Mouse (Mus musculus): ENCODE data around the gene Elk4. TPM values are rescaled to one million over a fixed set of nuclear protein-coding genes. Genes with fewer than 3 reads are reported as not detected.

The Elk4 gene
- polyA plus RNA-seq, 1 experiment, result 4.3 TPM

DNA sequence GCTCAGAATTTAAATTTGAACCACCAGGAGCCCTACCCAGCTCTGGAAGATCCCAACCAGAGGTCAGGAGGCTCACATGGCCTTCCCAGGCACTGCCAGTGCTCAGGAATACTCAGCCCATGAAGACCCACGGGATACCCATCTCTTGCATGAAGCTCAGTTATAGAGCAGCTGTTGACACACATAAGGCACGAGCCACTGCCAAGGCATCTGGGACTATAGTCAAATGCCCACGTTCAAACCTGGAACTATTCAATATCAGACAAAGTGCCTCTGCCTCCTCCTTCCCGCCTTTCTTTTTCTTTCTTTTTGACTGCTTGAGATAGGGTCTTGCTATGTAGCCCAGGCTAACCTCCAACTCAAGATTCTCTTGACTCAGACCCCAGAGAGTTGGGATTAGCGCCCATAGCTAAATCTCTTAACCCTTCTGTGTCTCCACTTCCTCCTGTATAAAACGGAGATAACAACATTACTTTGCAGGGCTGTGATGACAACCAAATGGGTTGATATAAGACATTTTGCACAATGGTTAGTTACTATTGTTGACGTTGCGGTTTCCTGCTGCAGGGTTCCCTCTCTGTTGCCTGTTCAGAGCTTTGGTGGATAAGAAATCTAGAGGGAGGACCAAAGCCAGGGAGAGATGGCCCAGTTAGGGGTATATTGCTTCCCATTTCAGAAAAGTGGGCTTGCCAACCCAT lies 58.2 kb downstream of the Elk4 start:
- no peak overlapping the region for H3K4me3 ChIP-seq (ENCODE audit: control insufficient read depth, low read depth, low read length)
- H3K27ac ChIP-seq (ENCODE audit: control insufficient read depth, insufficient read depth, low read depth, low read length), result no peak overlapping the region
- 0 out of 2 replicates have a peak, but pooled peaks cover 2% of the 10 kb centered on the region for H3K27me3 ChIP-seq (ENCODE audit: control insufficient read depth, insufficient read depth, low read length)
- no peaks in the 10 kb centered on the region for H3K36me3 ChIP-seq (ENCODE audit: control insufficient read depth, insufficient read depth, low read length)
- TF ChIP-seq POLR2A (IDR thresholded peaks at IDR 0.05; ENCODE audit: control insufficient read depth, low read depth, low read length) (no peak), CTCF (IDR thresholded peaks at IDR 0.05; ENCODE audit: control insufficient read depth, insufficient read depth, insufficient replicate concordance, low read depth, low read length) (no peak)
- H3K4me1 ChIP-seq (ENCODE audit: control insufficient read depth, insufficient read depth, low read length), result peaks cover 11% of the 10 kb centered on the region

DNA sequence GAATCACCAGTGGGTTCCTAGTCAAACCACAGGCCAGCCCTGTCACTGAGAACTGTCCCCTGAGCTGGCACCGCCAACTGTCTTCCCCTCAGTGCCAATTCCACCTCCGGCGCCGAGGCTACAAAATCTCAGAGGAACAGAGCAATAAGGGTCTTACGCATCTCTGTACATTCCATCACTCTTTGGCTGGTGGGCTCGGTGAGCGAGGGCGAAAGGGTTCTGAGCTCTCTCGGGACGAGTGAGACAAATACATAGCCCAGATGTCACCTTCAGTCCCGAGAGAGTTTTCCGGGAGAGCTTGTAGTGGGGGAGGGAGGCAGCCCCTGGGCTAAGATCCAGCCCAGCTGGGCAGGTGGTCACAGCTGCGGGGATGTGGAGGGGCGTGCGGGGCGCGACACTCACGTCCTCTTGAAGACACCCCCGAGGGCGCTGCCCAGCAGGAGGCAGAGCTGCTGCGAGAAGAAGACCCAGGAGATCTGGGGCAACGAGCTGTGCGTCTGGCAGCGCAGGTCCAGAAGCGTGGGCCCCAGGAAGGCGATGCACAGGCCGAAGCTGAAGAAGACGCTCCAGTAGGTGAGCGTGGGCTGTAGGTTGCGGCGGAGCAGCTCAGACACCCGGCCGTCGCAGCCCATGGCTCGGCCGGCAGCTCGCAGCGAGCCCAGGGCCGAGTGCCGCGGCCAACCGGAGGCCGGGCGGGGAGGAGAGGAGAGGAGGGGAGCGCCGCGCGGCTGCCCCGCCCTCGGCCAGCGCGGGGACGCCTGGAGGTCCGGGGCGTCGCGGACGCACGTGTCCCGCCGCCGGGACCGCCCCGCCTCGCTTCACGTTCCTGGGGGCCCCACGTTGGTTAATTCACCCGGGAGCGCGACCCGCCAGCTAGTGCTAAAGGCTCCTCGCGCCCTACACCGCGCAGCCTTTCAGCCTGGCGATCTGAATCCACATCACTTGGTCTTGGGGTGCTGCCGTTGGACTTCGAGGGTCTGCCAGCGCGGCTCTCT lies 60.2 kb downstream of the Elk4 start, which contains the start of gene Mfsd4a:
TSS of gene Mfsd4a (minus strand) at position 802 of the 995 bp plus-strand sequence.
- no peak within 1 kb of the TSS for H3K27ac ChIP-seq (ENCODE audit: control insufficient read depth, insufficient read depth, low read depth, low read length)
- 0 out of 2 replicates have a peak, but pooled peaks cover 2% of the 10 kb centered on the region for H3K27me3 ChIP-seq (ENCODE audit: control insufficient read depth, insufficient read depth, low read length)
- H3K36me3 ChIP-seq (ENCODE audit: control insufficient read depth, insufficient read depth, low read length), result no peaks in the 10 kb centered on the region
- H3K4me1 ChIP-seq (ENCODE audit: control insufficient read depth, insufficient read depth, low read length), result peaks cover 11% of the 10 kb centered on the region
- H3K4me3 ChIP-seq (ENCODE audit: control insufficient read depth, low read depth, low read length), result peak within 1 kb of the TSS; percentile 53
- TF ChIP-seq CTCF (IDR thresholded peaks at IDR 0.05; ENCODE audit: control insufficient read depth, insufficient read depth, insufficient replicate concordance, low read depth, low read length) (no peak), POLR2A (IDR thresholded peaks at IDR 0.05; ENCODE audit: control insufficient read depth, low read depth, low read length) (no peak)

DNA sequence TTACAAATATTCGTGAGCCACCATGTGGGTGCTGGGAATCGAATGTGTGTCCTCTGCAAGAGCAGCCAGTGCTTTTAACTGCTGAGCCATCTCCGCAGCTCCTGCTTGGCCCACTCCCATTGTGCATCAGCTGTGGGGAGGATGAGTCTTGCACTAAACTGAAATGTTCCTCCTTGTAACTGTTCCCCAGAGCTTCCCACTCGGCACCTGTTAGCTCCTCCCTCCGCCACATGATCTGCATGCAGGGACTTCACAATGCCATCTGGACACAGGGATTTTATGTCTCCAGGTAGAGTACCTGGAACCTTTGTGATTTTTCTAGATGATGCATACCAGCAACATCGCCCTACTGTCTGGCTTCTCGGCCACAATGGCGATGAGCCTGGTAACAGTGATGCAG lies 62.0 kb downstream of the Elk4 start:
- no peaks in the 10 kb centered on the region for H3K36me3 ChIP-seq (ENCODE audit: control insufficient read depth, insufficient read depth, low read length)
- H3K4me3 ChIP-seq (ENCODE audit: control insufficient read depth, low read depth, low read length), result no peak overlapping the region
- no peak overlapping the region for H3K27ac ChIP-seq (ENCODE audit: control insufficient read depth, insufficient read depth, low read depth, low read length)
- peaks cover 11% of the 10 kb centered on the region for H3K4me1 ChIP-seq (ENCODE audit: control insufficient read depth, insufficient read depth, low read length)
- TF ChIP-seq CTCF (IDR thresholded peaks at IDR 0.05; ENCODE audit: control insufficient read depth, insufficient read depth, insufficient replicate concordance, low read depth, low read length) (no peak), POLR2A (IDR thresholded peaks at IDR 0.05; ENCODE audit: control insufficient read depth, low read depth, low read length) (no peak)
- H3K27me3 ChIP-seq (ENCODE audit: control insufficient read depth, insufficient read depth, low read length), result 0 out of 2 replicates have a peak, but pooled peaks cover 2% of the 10 kb centered on the region

DNA sequence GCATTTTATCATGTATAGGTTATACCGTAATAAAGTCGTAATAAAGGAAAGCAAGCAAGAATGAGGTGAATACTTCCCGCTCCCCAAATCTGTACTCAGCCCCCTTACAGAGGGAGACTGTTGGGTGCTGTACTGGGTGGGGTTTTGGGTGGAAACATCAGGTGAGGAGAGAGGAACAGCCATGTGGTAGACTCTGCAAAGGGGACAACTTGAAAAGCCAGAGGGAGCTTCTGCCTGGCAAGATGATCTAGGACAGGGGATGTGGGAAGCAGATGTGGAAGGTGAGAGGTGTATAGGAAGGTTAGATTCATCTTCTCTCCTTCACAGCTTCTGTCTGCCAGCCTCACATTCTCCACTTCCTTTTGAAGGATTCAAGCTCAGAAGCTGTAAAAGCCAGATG lies 63.3 kb downstream of the Elk4 start:
- peaks cover 11% of the 10 kb centered on the region for H3K4me1 ChIP-seq (ENCODE audit: control insufficient read depth, insufficient read depth, low read length)
- H3K36me3 ChIP-seq (ENCODE audit: control insufficient read depth, insufficient read depth, low read length), result no peaks in the 10 kb centered on the region
- TF ChIP-seq POLR2A (IDR thresholded peaks at IDR 0.05; ENCODE audit: control insufficient read depth, low read depth, low read length) (no peak), CTCF (IDR thresholded peaks at IDR 0.05; ENCODE audit: control insufficient read depth, insufficient read depth, insufficient replicate concordance, low read depth, low read length) (no peak)
- 0 out of 2 replicates have a peak, but pooled peaks cover 2% of the 10 kb centered on the region for H3K27me3 ChIP-seq (ENCODE audit: control insufficient read depth, insufficient read depth, low read length)
- no peak overlapping the region for H3K27ac ChIP-seq (ENCODE audit: control insufficient read depth, insufficient read depth, low read depth, low read length)
- H3K4me3 ChIP-seq (ENCODE audit: control insufficient read depth, low read depth, low read length), result no peak overlapping the region

DNA sequence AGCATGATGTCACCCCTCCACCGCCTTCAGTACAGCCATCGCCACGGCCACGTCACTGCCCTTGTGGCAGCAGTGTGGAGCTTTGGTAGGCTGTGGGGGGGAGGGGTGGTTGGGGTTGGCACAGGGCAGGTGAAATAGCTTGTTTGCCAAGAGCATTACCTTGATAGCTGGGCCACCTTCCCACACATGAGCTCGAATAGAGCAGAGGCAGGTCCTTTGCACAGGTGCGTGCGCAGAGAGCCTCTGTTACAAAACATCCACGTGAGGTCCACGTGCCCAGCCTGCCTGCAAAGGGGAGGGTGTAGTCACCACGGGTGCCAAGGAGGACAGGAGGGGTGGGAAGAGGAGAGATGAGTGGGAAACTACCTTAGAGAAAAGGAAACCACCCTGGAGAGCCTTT lies 68.2 kb downstream of the Elk4 start:
- TF ChIP-seq POLR2A (IDR thresholded peaks at IDR 0.05; ENCODE audit: control insufficient read depth, low read depth, low read length), result no peak
- TF ChIP-seq CTCF (IDR thresholded peaks at IDR 0.05; ENCODE audit: control insufficient read depth, insufficient read depth, insufficient replicate concordance, low read depth, low read length), result no peak
- no peak overlapping the region for H3K4me3 ChIP-seq (ENCODE audit: control insufficient read depth, low read depth, low read length)
- no peaks in the 10 kb centered on the region for H3K27me3 ChIP-seq (ENCODE audit: control insufficient read depth, insufficient read depth, low read length)

DNA sequence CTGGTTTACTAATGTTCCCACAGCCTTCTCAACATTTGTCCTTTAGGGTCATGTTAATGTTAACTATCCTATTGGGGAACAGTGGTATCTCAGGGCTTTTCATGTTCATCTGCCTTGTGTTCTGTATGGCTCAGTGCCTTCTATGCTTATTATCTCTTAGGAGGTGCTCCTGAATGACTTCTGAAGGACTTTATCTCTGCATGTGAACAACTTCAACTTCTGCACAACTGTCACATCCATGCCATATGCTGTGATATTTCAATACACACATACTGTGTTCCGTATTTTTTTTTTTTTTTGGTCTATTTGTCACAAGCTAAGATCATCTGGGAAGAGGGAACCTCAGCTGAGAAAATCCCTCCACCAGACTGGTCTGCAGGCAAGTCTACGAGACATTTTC lies 71.0 kb downstream of the Elk4 start:
- Histone ChIP-seq H3K27ac (ENCODE audit: control insufficient read depth, insufficient read depth, low read depth, low read length) (no peak overlapping the region), H3K36me3 (ENCODE audit: control insufficient read depth, insufficient read depth, low read length) (no peaks in the 10 kb centered on the region), H3K4me1 (ENCODE audit: control insufficient read depth, insufficient read depth, low read length) (no peaks in the 10 kb centered on the region), H3K4me3 (ENCODE audit: control insufficient read depth, low read depth, low read length) (no peak overlapping the region), H3K27me3 (ENCODE audit: control insufficient read depth, insufficient read depth, low read length) (no peaks in the 10 kb centered on the region)
- no peak for TF ChIP-seq CTCF (IDR thresholded peaks at IDR 0.05; ENCODE audit: control insufficient read depth, insufficient read depth, insufficient replicate concordance, low read depth, low read length)
- no peak for TF ChIP-seq POLR2A (IDR thresholded peaks at IDR 0.05; ENCODE audit: control insufficient read depth, low read depth, low read length)

More for the DNA sequence above, 68.2 kb downstream of the Elk4 start:
- no peaks in the 10 kb centered on the region for H3K36me3 ChIP-seq (ENCODE audit: control insufficient read depth, insufficient read depth, low read length)
- no peaks in the 10 kb centered on the region for H3K4me1 ChIP-seq (ENCODE audit: control insufficient read depth, insufficient read depth, low read length)
- no peak overlapping the region for H3K27ac ChIP-seq (ENCODE audit: control insufficient read depth, insufficient read depth, low read depth, low read length)

Other genes with a start within 250 kb of the Elk4 start
- gene Pm20d1, start 210.2 kb upstream of the Elk4 start, polyA plus RNA-seq (2012; rRNA removed), result 0.28 and 0.31 TPM in 2 replicates
- 17.3 and 18.8 TPM in 2 replicates for gene Slc41a1, start 180.1 kb upstream of the Elk4 start, polyA plus RNA-seq (2012; rRNA removed)
- gene Rab29, start 140.4 kb upstream of the Elk4 start, polyA plus RNA-seq (2012; rRNA removed), result 2.6 and 3.0 TPM in 2 replicates
- gene Nucks1, start 97.1 kb upstream of the Elk4 start, polyA plus RNA-seq (2012; rRNA removed), result 2.9 and 4.7 TPM in 2 replicates
- gene Slc45a3, start 44.6 kb upstream of the Elk4 start, polyA plus RNA-seq (2012; rRNA removed), result 5.7 and 6.3 TPM in 2 replicates
- gene Mfsd4a, start 60.5 kb downstream of the Elk4 start, polyA plus RNA-seq (2012; rRNA removed), result 0.10 and 0.31 TPM in 2 replicates
- 24.9 and 27.1 TPM in 2 replicates for gene Cdk18, start 132.1 kb downstream of the Elk4 start, polyA plus RNA-seq (2012; rRNA removed)
- gene Lemd1, start 183.8 kb downstream of the Elk4 start, polyA plus RNA-seq (2012; rRNA removed), result 162 and 173 TPM in 2 replicates
- gene AC124108.1, start 183.8 kb downstream of the Elk4 start, polyA plus RNA-seq (2012; rRNA removed), result 0.07 and 0.14 TPM in 2 replicates
- 3.6 and 4.0 TPM in 2 replicates for gene Gm10188, start 222.2 kb downstream of the Elk4 start, polyA plus RNA-seq (2012; rRNA removed)